Mouse (Mus musculus): ENCODE measurements around the gene Trio. TPM values are rescaled to one million over a fixed set of nuclear protein-coding genes. Genes with fewer than 3 reads are reported as not detected.

The Trio gene
- polyA plus RNA-seq, 1 experiment from 2014 or later: 31.2 TPM

- 77% methylated on average over 4 of the region's 4 CpGs for WGBS
- no peak overlapping the region for H3K27ac ChIP-seq (ENCODE audit: low read depth, low read length)
- ATAC-seq (ENCODE audit: insufficient read depth, low FRiP score, low TSS enrichment) (no peak), DNase-seq (ENCODE audit: low spot score) (no peak)
- H3K36me3 ChIP-seq (ENCODE audit: control insufficient read depth, insufficient read depth, low read length): no peaks in the 10 kb centered on the region
- no peaks in the 10 kb centered on the region for H3K27me3 ChIP-seq (ENCODE audit: control insufficient read depth, insufficient read depth, low read length)
- no peak overlapping the region for H3K4me2 ChIP-seq (ENCODE audit: low read depth)
- no peaks in the 10 kb centered on the region for H3K9me3 ChIP-seq (ENCODE audit: control insufficient read depth, low read length)
- H3K9ac ChIP-seq (ENCODE audit: low read length): no peak overlapping the region
- H3K4me3 ChIP-seq (ENCODE audit: low read depth, low read length): no peak overlapping the region
- H3K4me1 ChIP-seq (ENCODE audit: control insufficient read depth, insufficient read depth, low read length): 0 out of 2 replicates have a peak, but pooled peaks cover 4% of the 10 kb centered on the region
Measured at GRCm38 (mm10) chr15:28051811-28052210, 26.2 kb upstream of the Trio start.

GRCm38 (mm10) chr15:28051104-28051625 lies 25.5 kb upstream of the Trio start:
- 0 out of 2 replicates have a peak, but pooled peaks cover 4% of the 10 kb centered on the region for H3K4me1 ChIP-seq (ENCODE audit: control insufficient read depth, insufficient read depth, low read length)
- DNase-seq (ENCODE audit: low spot score): peak; percentile 58
- no peak overlapping the region for H3K4me3 ChIP-seq (ENCODE audit: low read depth, low read length)
- peak; percentile 53 for ATAC-seq (ENCODE audit: insufficient read depth, low FRiP score, low TSS enrichment)
- H3K27ac ChIP-seq (ENCODE audit: low read depth, low read length): 0 out of 2 replicates have a peak overlapping the region, but pooled peaks have one; percentile 60
- 19% methylated on average over 18 of the region's 18 CpGs for WGBS
- peak overlapping the region; percentile 30 for H3K4me2 ChIP-seq (ENCODE audit: low read depth)
- H3K9me3 ChIP-seq (ENCODE audit: control insufficient read depth, low read length): no peaks in the 10 kb centered on the region
- peak overlapping the region; percentile 53 for H3K9ac ChIP-seq (ENCODE audit: low read length)
- no peaks in the 10 kb centered on the region for H3K36me3 ChIP-seq (ENCODE audit: control insufficient read depth, insufficient read depth, low read length)
- no peaks in the 10 kb centered on the region for H3K27me3 ChIP-seq (ENCODE audit: control insufficient read depth, insufficient read depth, low read length)

- no peaks in the 10 kb centered on the region for H3K9me3 ChIP-seq (ENCODE audit: control insufficient read depth, low read length)
- no peak overlapping the region for H3K4me2 ChIP-seq (ENCODE audit: low read depth)
- 80% methylated on average over 3 of the region's 3 CpGs for WGBS
- no peaks in the 10 kb centered on the region for H3K36me3 ChIP-seq (ENCODE audit: control insufficient read depth, insufficient read depth, low read length)
- H3K9ac ChIP-seq (ENCODE audit: low read length): no peak overlapping the region
- ATAC-seq (ENCODE audit: insufficient read depth, low FRiP score, low TSS enrichment): no peak
- no peak overlapping the region for H3K27ac ChIP-seq (ENCODE audit: low read depth, low read length)
- 0 out of 2 replicates have a peak, but pooled peaks cover 4% of the 10 kb centered on the region for H3K4me1 ChIP-seq (ENCODE audit: control insufficient read depth, insufficient read depth, low read length)
- no peak overlapping the region for H3K4me3 ChIP-seq (ENCODE audit: low read depth, low read length)
- no peaks in the 10 kb centered on the region for H3K27me3 ChIP-seq (ENCODE audit: control insufficient read depth, insufficient read depth, low read length)
- no peak for DNase-seq (ENCODE audit: low spot score)
Measured at GRCm38 (mm10) chr15:28047711-28048110, 22.1 kb upstream of the Trio start.

- no peaks in the 10 kb centered on the region for H3K36me3 ChIP-seq (ENCODE audit: control insufficient read depth, insufficient read depth, low read length)
- no peaks in the 10 kb centered on the region for H3K4me1 ChIP-seq (ENCODE audit: control insufficient read depth, insufficient read depth, low read length)
- ATAC-seq (ENCODE audit: insufficient read depth, low FRiP score, low TSS enrichment) (no peak), DNase-seq (ENCODE audit: low spot score) (no peak)
- no peak overlapping the region for H3K9ac ChIP-seq (ENCODE audit: low read length)
- no peaks in the 10 kb centered on the region for H3K27me3 ChIP-seq (ENCODE audit: control insufficient read depth, insufficient read depth, low read length)
- no peak overlapping the region for H3K4me2 ChIP-seq (ENCODE audit: low read depth)
- H3K9me3 ChIP-seq (ENCODE audit: control insufficient read depth, low read length): no peaks in the 10 kb centered on the region
- WGBS: 20% methylated on average over 9 of the region's 9 CpGs
- no peak overlapping the region for H3K27ac ChIP-seq (ENCODE audit: low read depth, low read length)
- H3K4me3 ChIP-seq (ENCODE audit: low read depth, low read length): no peak overlapping the region
Measured at GRCm38 (mm10) chr15:28041158-28041865, 15.7 kb upstream of the Trio start.

GRCm38 (mm10) chr15:28037651-28038050 lies 12.0 kb upstream of the Trio start:
- Histone ChIP-seq H3K9me3 (ENCODE audit: control insufficient read depth, low read length) (no peaks in the 10 kb centered on the region), H3K27ac (ENCODE audit: low read depth, low read length) (no peak overlapping the region), H3K9ac (ENCODE audit: low read length) (no peak overlapping the region), H3K27me3 (ENCODE audit: control insufficient read depth, insufficient read depth, low read length) (no peaks in the 10 kb centered on the region), H3K4me2 (ENCODE audit: low read depth) (no peak overlapping the region), H3K36me3 (ENCODE audit: control insufficient read depth, insufficient read depth, low read length) (no peaks in the 10 kb centered on the region), H3K4me3 (ENCODE audit: low read depth, low read length) (no peak overlapping the region), H3K4me1 (ENCODE audit: control insufficient read depth, insufficient read depth, low read length) (no peaks in the 10 kb centered on the region)
- no peak for ATAC-seq (ENCODE audit: insufficient read depth, low FRiP score, low TSS enrichment)
- WGBS: 91% methylated on average over 6 of the region's 6 CpGs
- no peak for DNase-seq (ENCODE audit: low spot score)

- Histone ChIP-seq H3K27me3 (ENCODE audit: control insufficient read depth, insufficient read depth, low read length) (no peaks in the 10 kb centered on the region), H3K4me2 (ENCODE audit: low read depth) (no peak overlapping the region), H3K4me3 (ENCODE audit: low read depth, low read length) (no peak overlapping the region), H3K4me1 (ENCODE audit: control insufficient read depth, insufficient read depth, low read length) (no peaks in the 10 kb centered on the region), H3K36me3 (ENCODE audit: control insufficient read depth, insufficient read depth, low read length) (no peaks in the 10 kb centered on the region), H3K27ac (ENCODE audit: low read depth, low read length) (no peak overlapping the region), H3K9me3 (ENCODE audit: control insufficient read depth, low read length) (no peaks in the 10 kb centered on the region), H3K9ac (ENCODE audit: low read length) (no peak overlapping the region)
- DNase-seq (ENCODE audit: low spot score) (no peak), ATAC-seq (ENCODE audit: insufficient read depth, low FRiP score, low TSS enrichment) (no peak)
- 86% methylated on average over 10 of the region's 10 CpGs for WGBS
Measured at GRCm38 (mm10) chr15:28035601-28036000, 10.0 kb upstream of the Trio start.

GRCm38 (mm10) chr15:28034636-28035035 lies 9.0 kb upstream of the Trio start:
- 88% methylated on average over 10 of the region's 10 CpGs for WGBS
- no peak for ATAC-seq (ENCODE audit: insufficient read depth, low FRiP score, low TSS enrichment)
- Histone ChIP-seq H3K27me3 (ENCODE audit: control insufficient read depth, insufficient read depth, low read length) (no peaks in the 10 kb centered on the region), H3K9ac (ENCODE audit: low read length) (no peak overlapping the region), H3K4me1 (ENCODE audit: control insufficient read depth, insufficient read depth, low read length) (no peaks in the 10 kb centered on the region), H3K9me3 (ENCODE audit: control insufficient read depth, low read length) (no peaks in the 10 kb centered on the region), H3K4me3 (ENCODE audit: low read depth, low read length) (no peak overlapping the region), H3K4me2 (ENCODE audit: low read depth) (no peak overlapping the region), H3K27ac (ENCODE audit: low read depth, low read length) (no peak overlapping the region), H3K36me3 (ENCODE audit: control insufficient read depth, insufficient read depth, low read length) (no peaks in the 10 kb centered on the region)
- no peak for DNase-seq (ENCODE audit: low spot score)

- H3K36me3 ChIP-seq (ENCODE audit: control insufficient read depth, insufficient read depth, low read length): no peaks in the 10 kb centered on the region
- H3K27me3 ChIP-seq (ENCODE audit: control insufficient read depth, insufficient read depth, low read length): no peaks in the 10 kb centered on the region
- H3K4me3 ChIP-seq (ENCODE audit: low read depth, low read length): no peak overlapping the region
- ATAC-seq (ENCODE audit: insufficient read depth, low FRiP score, low TSS enrichment) (no peak), DNase-seq (ENCODE audit: low spot score) (no peak)
- H3K4me2 ChIP-seq (ENCODE audit: low read depth): no peak overlapping the region
- no peaks in the 10 kb centered on the region for H3K4me1 ChIP-seq (ENCODE audit: control insufficient read depth, insufficient read depth, low read length)
- no peak overlapping the region for H3K9ac ChIP-seq (ENCODE audit: low read length)
- no peaks in the 10 kb centered on the region for H3K9me3 ChIP-seq (ENCODE audit: control insufficient read depth, low read length)
- no peak overlapping the region for H3K27ac ChIP-seq (ENCODE audit: low read depth, low read length)
- WGBS: 90% methylated on average over 7 of the region's 7 CpGs
Measured at GRCm38 (mm10) chr15:28029371-28029770, 3.7 kb upstream of the Trio start.

GRCm38 (mm10) chr15:28028542-28028941 lies 2.9 kb upstream of the Trio start:
- DNase-seq (ENCODE audit: low spot score) (no peak), ATAC-seq (ENCODE audit: insufficient read depth, low FRiP score, low TSS enrichment) (no peak)
- no peaks in the 10 kb centered on the region for H3K27me3 ChIP-seq (ENCODE audit: control insufficient read depth, insufficient read depth, low read length)
- H3K4me1 ChIP-seq (ENCODE audit: control insufficient read depth, insufficient read depth, low read length): peaks cover 3% of the 10 kb centered on the region
- no peak overlapping the region for H3K4me2 ChIP-seq (ENCODE audit: low read depth)
- H3K36me3 ChIP-seq (ENCODE audit: control insufficient read depth, insufficient read depth, low read length): no peaks in the 10 kb centered on the region
- WGBS: 93% methylated on average over 6 of the region's 6 CpGs
- no peaks in the 10 kb centered on the region for H3K9me3 ChIP-seq (ENCODE audit: control insufficient read depth, low read length)
- H3K4me3 ChIP-seq (ENCODE audit: low read depth, low read length): no peak overlapping the region
- no peak overlapping the region for H3K9ac ChIP-seq (ENCODE audit: low read length)
- H3K27ac ChIP-seq (ENCODE audit: low read depth, low read length): no peak overlapping the region
